Mouse (Mus musculus): ENCODE data around the gene Itih5.

DNA sequence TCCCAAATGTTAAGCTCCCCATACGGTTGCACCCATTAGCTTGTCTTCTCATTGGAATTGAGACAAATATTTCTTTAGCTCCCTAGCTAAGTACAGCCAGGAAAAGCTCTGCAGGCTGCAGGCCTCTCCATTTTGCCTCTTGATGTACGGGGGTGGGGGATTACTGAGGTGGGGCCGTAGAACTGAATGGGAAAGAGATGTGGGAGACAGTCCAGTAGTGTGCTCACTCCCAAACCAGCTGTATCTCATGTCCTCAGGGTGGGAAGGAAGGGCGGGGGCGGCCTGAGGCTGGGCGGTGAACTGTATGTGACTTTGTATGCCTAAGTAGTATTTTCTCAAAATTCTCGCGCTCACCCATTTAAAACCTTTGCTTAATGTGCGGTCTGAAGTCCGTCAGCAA lies 3.8 kb downstream of the Itih5 start:
- TF ChIP-seq CTCF (IDR thresholded peaks at IDR 0.05; ENCODE audit: low read depth), result no peak
- no peak for TF ChIP-seq EP300 (IDR thresholded peaks at IDR 0.05; ENCODE audit: low read depth)
